Mouse (Mus musculus) myocyte (in vitro differentiated cells): Measurements from ENCODE around the gene Phka2.

Experiments
- E2F4 ChIP-seq: IDR thresholded peaks from one replicate; pipeline ENCODE4 v1.6.1; 2011; ENCODE audit warnings: mild to moderate bottlenecking, control low read depth, moderate library complexity; ENCODE audit not compliant: insufficient read depth
- MAX ChIP-seq: IDR thresholded peaks from one replicate; pipeline ENCODE4 v1.6.1; 2011; ENCODE audit warnings: low read depth, mild to moderate bottlenecking, control low read depth
- MYOD1 ChIP-seq, 3 experiments: IDR thresholded peaks; one replicate each; pipeline ENCODE4 v1.6.1; 2011; ENCODE audit warnings: control low read depth in 2 of 3, low read depth in 2 of 3, mild to moderate bottlenecking in 2 of 3, moderate library complexity in 1 of 3; ENCODE audit not compliant: insufficient read length in 2 of 3, control insufficient read depth in 1 of 3
- MYOG ChIP-seq, 3 experiments: IDR thresholded peaks; one replicate each; pipeline ENCODE4 v1.6.1; 2011; ENCODE audit warnings: control low read depth in 2 of 3, low read depth in 2 of 3, mild to moderate bottlenecking in 2 of 3; ENCODE audit not compliant: insufficient read length in 2 of 3, control insufficient read depth in 1 of 3, insufficient read depth in 1 of 3
- POLR2A ChIP-seq: IDR thresholded peaks from one replicate; pipeline ENCODE4 v1.6.1; 2011; ENCODE audit warnings: low read depth, mild to moderate bottlenecking, control low read depth, moderate library complexity; ENCODE audit not compliant: insufficient read length
- POLR2AphosphoS2 ChIP-seq: IDR thresholded peaks from one replicate; pipeline ENCODE4 v1.6.1; 2011; ENCODE audit warnings: low read depth, control low read depth; ENCODE audit not compliant: insufficient read length
- TCF3 ChIP-seq: IDR thresholded peaks from one replicate; pipeline ENCODE4 v1.6.1; 2011; ENCODE audit warnings: low read depth, control low read depth; ENCODE audit not compliant: insufficient read length
- USF1 ChIP-seq: IDR thresholded peaks from one replicate; pipeline ENCODE4 v1.6.1; 2011; ENCODE audit warnings: low read depth, mild to moderate bottlenecking, control low read depth, moderate library complexity

DNA sequence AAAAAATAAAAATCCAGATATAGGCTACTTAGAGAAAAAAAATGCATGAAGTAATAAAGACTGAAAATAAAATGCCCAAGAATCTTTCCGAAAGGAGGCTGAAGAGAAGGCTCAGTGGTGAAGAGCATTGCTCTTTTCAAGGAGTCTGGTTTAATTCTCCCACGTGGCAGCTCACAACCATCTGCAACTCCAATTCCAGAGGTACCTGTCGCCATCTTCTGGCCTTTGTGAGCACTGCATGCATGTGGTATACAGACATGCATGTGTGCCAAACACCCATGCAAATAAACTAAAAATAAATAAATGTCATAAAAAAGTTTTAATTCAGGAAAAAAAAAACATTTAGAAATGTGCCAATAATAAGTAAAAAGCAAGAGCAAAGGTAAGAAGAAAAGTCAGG is 107.9 kb downstream of the Phka2 start:
- TF ChIP-seq MYOG (IDR thresholded peaks at IDR 0.05; ENCODE audit: control insufficient read depth in 1 of 3, insufficient read depth in 1 of 3, insufficient read length in 2 of 3, low read depth in 2 of 3) (no peak), POLR2A (no peak), MAX (no peak), TCF3 (no peak), MYOD1 (IDR thresholded peaks at IDR 0.05; ENCODE audit: control insufficient read depth in 1 of 3, insufficient read length in 2 of 3, low read depth in 2 of 3) (no peak), POLR2AphosphoS2 (no peak), USF1 (no peak), E2F4 (no peak)
